Mouse (Mus musculus) layer of hippocampus, postnatal 14 days (tissue): ENCODE results near the gene Arid1b. TPM values are rescaled to one million over a fixed set of nuclear protein-coding genes. Genes with fewer than 3 reads are reported as not detected.

ENCODE experiments used
- DNase-seq, 2 experiments: peaks; one replicate each; pipeline ENCODE4 v3.0.0; 2021 to 2022; ENCODE audit warnings: low spot score in 2 of 2, mixed read lengths in 1 of 2
- total RNA-seq, 2 experiments: library from RNA; stranded (reverse); gene quantifications; 2 replicates each; pipeline ENCODE4 v1.2.3; 2021

Gene Arid1b
- total RNA-seq, 2 experiments from 2014 or later: 83.5 to 95.2 TPM

- no peak for DNase-seq
These were observed 238.0 kb downstream of the Arid1b start for GRCm38 (mm10) chr17:5232180-5232579.

GRCm38 (mm10) chr17:5233991-5234390, 239.9 kb downstream of the Arid1b start:
- DNase-seq: no peak

GRCm38 (mm10) chr17:5235057-5235456, 240.9 kb downstream of the Arid1b start:
- no peak for DNase-seq

- no peak for DNase-seq
These were observed 243.6 kb downstream of the Arid1b start for GRCm38 (mm10) chr17:5237765-5238164.

GRCm38 (mm10) chr17:5238387-5239245, 244.5 kb downstream of the Arid1b start:
- DNase-seq: no peak

- no peak for DNase-seq
These were observed 250.4 kb downstream of the Arid1b start for GRCm38 (mm10) chr17:5244526-5244925.

- DNase-seq: no peak
These were observed 252.6 kb downstream of the Arid1b start for GRCm38 (mm10) chr17:5246688-5247087.

- no peak for DNase-seq
These were observed 253.1 kb downstream of the Arid1b start for GRCm38 (mm10) chr17:5247247-5247646.

GRCm38 (mm10) chr17:5247737-5248136, 253.6 kb downstream of the Arid1b start:
- DNase-seq: no peak

GRCm38 (mm10) chr17:5248957-5249656, 255.0 kb downstream of the Arid1b start:
- peak; percentile 54 to 76 for DNase-seq

GRCm38 (mm10) chr17:5249681-5250180, 255.6 kb downstream of the Arid1b start:
- DNase-seq: no peak

- DNase-seq: peak; percentile 71 to 74
These were observed 258.3 kb downstream of the Arid1b start for GRCm38 (mm10) chr17:5252436-5252835.

GRCm38 (mm10) chr17:5254717-5255617, 260.8 kb downstream of the Arid1b start:
- DNase-seq: no peak

GRCm38 (mm10) chr17:5255618-5255933, 261.4 kb downstream of the Arid1b start:
- DNase-seq: no peak

GRCm38 (mm10) chr17:5258978-5259377, 264.8 kb downstream of the Arid1b start:
- DNase-seq: no peak

- DNase-seq: no peak
These were observed 267.1 kb downstream of the Arid1b start for GRCm38 (mm10) chr17:5261131-5261651.

GRCm38 (mm10) chr17:5261874-5262605, 267.9 kb downstream of the Arid1b start:
- no peak for DNase-seq

GRCm38 (mm10) chr17:5262788-5263187, 268.7 kb downstream of the Arid1b start:
- DNase-seq: no peak

GRCm38 (mm10) chr17:5264783-5265182, 270.7 kb downstream of the Arid1b start:
- DNase-seq: no peak

- no peak for DNase-seq
These were observed 271.5 kb downstream of the Arid1b start for GRCm38 (mm10) chr17:5265615-5266014.
